Mouse (Mus musculus) midbrain, embryonic 16.5 days (tissue): ENCODE data around the gene Poln. TPM values are rescaled to one million over a fixed set of nuclear protein-coding genes. Genes with fewer than 3 reads are reported as not detected.

Experiments used
- ATAC-seq: fragments of 200-750 bp; cut with Nextera tagmentation; 2 replicates; pipeline ENCODE4 v1.8.0; 2017; ENCODE audit warnings: moderate TSS enrichment
- H3K27ac ChIP-seq: fragments of 300-500 bp; sonication (generic); 2 replicates; pipeline ENCODE4 v1.5.1; 2014; ENCODE audit warnings: mild to moderate bottlenecking, low read length, mixed read lengths
- H3K27me3 ChIP-seq: fragments of 300-500 bp; sonication (generic); 2 replicates; pipeline ENCODE4 v1.6.1; 2014; ENCODE audit warnings: low read depth, low read length, mixed read lengths; ENCODE audit not compliant: control insufficient read depth, insufficient read depth
- H3K36me3 ChIP-seq: fragments of 300-500 bp; sonication (generic); 2 replicates; pipeline ENCODE4 v1.6.1; 2014; ENCODE audit warnings: mild to moderate bottlenecking, low read length, moderate library complexity, mixed read lengths; ENCODE audit not compliant: control insufficient read depth, insufficient read depth
- H3K4me1 ChIP-seq: fragments of 300-500 bp; sonication (generic); 2 replicates; pipeline ENCODE4 v1.6.1; 2014; ENCODE audit warnings: mild to moderate bottlenecking, low read length, mixed read lengths; ENCODE audit not compliant: control insufficient read depth, insufficient read depth
- H3K4me2 ChIP-seq: fragments of 300-500 bp; sonication (generic); 2 replicates; pipeline ENCODE4 v1.6.1; 2014; ENCODE audit warnings: mild to moderate bottlenecking, low read length, mixed read lengths
- H3K4me3 ChIP-seq: fragments of 300-500 bp; sonication (generic); 2 replicates; pipeline ENCODE4 v1.5.1; 2014; ENCODE audit warnings: low read depth, mild to moderate bottlenecking, low read length, moderate library complexity, mixed read lengths
- H3K9ac ChIP-seq: fragments of 300-500 bp; sonication (generic); 2 replicates; pipeline ENCODE4 v1.6.1; 2014; ENCODE audit warnings: low read depth, low read length, mixed read lengths
- H3K9me3 ChIP-seq: fragments of 300-500 bp; sonication (generic); replicated peaks from 2 replicates; pipeline ENCODE4 v1.6.1; 2014; ENCODE audit warnings: mild to moderate bottlenecking, low read length, mixed read lengths; ENCODE audit not compliant: control insufficient read depth, poor library complexity, severe bottlenecking
- WGBS: fragments of 180-500 bp; shearing (Covaris S2); extraction: QIAGEN DNeasy Blood & Tissue Kit; methylation state at CpG from one replicate; pipeline ENCODE4 v1.1.7; 2014; 5-methylcytosine and 5-hydroxymethylcytosine counted together
- polyA plus RNA-seq: library from polyadenylated mRNA; unstranded; fragments of >200 nt; fragmentation: Nextera tagmentation; extraction: Ambion mirVana; gene quantifications from 2 replicates; pipeline ENCODE4 v1.2.1, GENCODE M21; 2015

Poln gene
- polyA plus RNA-seq, 1 experiment from 2014 or later = 0.18 TPM

GRCm38 (mm10) chr5:34183156-34183880 lies 14.1 kb upstream of the Poln start:
- ATAC-seq = no peak
- H3K27ac ChIP-seq = no peak overlapping the region
- H3K4me1 ChIP-seq = peaks cover 33% of the 10 kb centered on the region
- peaks cover 10% of the 10 kb centered on the region; the same call in 1 of the 2 replicates for H3K36me3 ChIP-seq
- no peaks in the 10 kb centered on the region for H3K9me3 ChIP-seq
- 67% methylated on average over 5 of the region's 5 CpGs for WGBS
- H3K4me2 ChIP-seq = no peak overlapping the region
- no peaks in the 10 kb centered on the region for H3K27me3 ChIP-seq
- no peak overlapping the region for H3K9ac ChIP-seq
- H3K4me3 ChIP-seq = no peak overlapping the region

GRCm38 (mm10) chr5:34182486-34182885 lies 13.2 kb upstream of the Poln start:
- peaks cover 16% of the 10 kb centered on the region; the same call in 1 of the 2 replicates for H3K36me3 ChIP-seq

GRCm38 (mm10) chr5:34177821-34178220 lies 8.6 kb upstream of the Poln start:
- H3K27me3 ChIP-seq = no peaks in the 10 kb centered on the region
- H3K27ac ChIP-seq = no peak overlapping the region
- H3K9ac ChIP-seq = no peak overlapping the region
- H3K4me1 ChIP-seq = no peaks in the 10 kb centered on the region; the same call in 1 of the 2 replicates
- H3K36me3 ChIP-seq = peaks cover 48% of the 10 kb centered on the region
- WGBS = 91% methylated on average over 4 of the region's 4 CpGs
- H3K9me3 ChIP-seq = no peaks in the 10 kb centered on the region
- ATAC-seq = no peak
- no peak overlapping the region for H3K4me2 ChIP-seq
- no peak overlapping the region for H3K4me3 ChIP-seq

More at GRCm38 (mm10) chr5:34182486-34182885, 13.2 kb upstream of the Poln start:
- Histone ChIP-seq H3K27me3 (no peaks in the 10 kb centered on the region), H3K9ac (no peak overlapping the region), H3K9me3 (no peaks in the 10 kb centered on the region), H3K4me2 (no peak overlapping the region), H3K27ac (no peak overlapping the region), H3K4me3 (no peak overlapping the region), H3K4me1 (peaks cover 31% of the 10 kb centered on the region)
- ATAC-seq = no peak
- 84% methylated on average over 3 of the region's 3 CpGs for WGBS

- no peak for ATAC-seq
- Histone ChIP-seq H3K9me3 (no peaks in the 10 kb centered on the region), H3K27me3 (no peaks in the 10 kb centered on the region), H3K4me1 (no peaks in the 10 kb centered on the region; the same call in 1 of the 2 replicates), H3K27ac (no peak overlapping the region), H3K36me3 (peaks cover 48% of the 10 kb centered on the region), H3K4me2 (no peak overlapping the region), H3K4me3 (no peak overlapping the region), H3K9ac (no peak overlapping the region)
- WGBS = 80% methylated on average over 2 of the region's 2 CpGs
These were observed 7.8 kb upstream of the Poln start for GRCm38 (mm10) chr5:34177091-34177490.

GRCm38 (mm10) chr5:34176691-34177090 lies 7.4 kb upstream of the Poln start:
- H3K4me1 ChIP-seq = no peaks in the 10 kb centered on the region
- no peak overlapping the region for H3K27ac ChIP-seq
- H3K27me3 ChIP-seq = no peaks in the 10 kb centered on the region
- no peak for ATAC-seq
- 68% methylated on average over 10 of the region's 10 CpGs for WGBS
- H3K4me3 ChIP-seq = no peak overlapping the region
- peaks cover 48% of the 10 kb centered on the region for H3K36me3 ChIP-seq
- H3K9ac ChIP-seq = no peak overlapping the region
- H3K9me3 ChIP-seq = no peaks in the 10 kb centered on the region
- H3K4me2 ChIP-seq = no peak overlapping the region

GRCm38 (mm10) chr5:34175403-34175694 lies 6.1 kb upstream of the Poln start:
- Histone ChIP-seq H3K36me3 (peaks cover 47% of the 10 kb centered on the region), H3K27me3 (no peaks in the 10 kb centered on the region), H3K4me2 (no peak overlapping the region), H3K27ac (no peak overlapping the region), H3K9ac (no peak overlapping the region), H3K4me3 (no peak overlapping the region), H3K9me3 (no peaks in the 10 kb centered on the region), H3K4me1 (no peaks in the 10 kb centered on the region)
- ATAC-seq = no peak
- 20% methylated on average over 5 of the region's 5 CpGs for WGBS

- ATAC-seq = no peak
- no peak overlapping the region for H3K27ac ChIP-seq
- 67% methylated on average over 5 of the region's 5 CpGs for WGBS
- no peak overlapping the region for H3K9ac ChIP-seq
- H3K4me2 ChIP-seq = no peak overlapping the region
- H3K27me3 ChIP-seq = no peaks in the 10 kb centered on the region
- H3K4me3 ChIP-seq = no peak overlapping the region
- H3K4me1 ChIP-seq = 0 out of 2 replicates have a peak, but pooled peaks cover 2% of the 10 kb centered on the region
- no peaks in the 10 kb centered on the region for H3K9me3 ChIP-seq
- peaks cover 44% of the 10 kb centered on the region for H3K36me3 ChIP-seq
These were observed 5.5 kb upstream of the Poln start for GRCm38 (mm10) chr5:34174550-34175402.

GRCm38 (mm10) chr5:34174021-34174420 lies 4.8 kb upstream of the Poln start:
- H3K36me3 ChIP-seq = peaks cover 44% of the 10 kb centered on the region
- H3K27ac ChIP-seq = no peak overlapping the region
- no peak for ATAC-seq
- H3K9me3 ChIP-seq = no peaks in the 10 kb centered on the region
- no peaks in the 10 kb centered on the region for H3K27me3 ChIP-seq
- whole genome bisulfite sequencing = 77% methylated on average over 2 of the region's 2 CpGs
- H3K9ac ChIP-seq = no peak overlapping the region
- no peak overlapping the region for H3K4me3 ChIP-seq
- 0 out of 2 replicates have a peak, but pooled peaks cover 2% of the 10 kb centered on the region for H3K4me1 ChIP-seq
- H3K4me2 ChIP-seq = no peak overlapping the region

- 89% methylated on average over 4 of the region's 4 CpGs for WGBS
- Histone ChIP-seq H3K9me3 (no peaks in the 10 kb centered on the region), H3K4me2 (no peak overlapping the region), H3K4me1 (peaks cover 13% of the 10 kb centered on the region), H3K36me3 (peaks cover 17% of the 10 kb centered on the region), H3K9ac (no peak overlapping the region), H3K27ac (no peak overlapping the region), H3K4me3 (no peak overlapping the region), H3K27me3 (no peaks in the 10 kb centered on the region)
- no peak for ATAC-seq
These were observed 1.5 kb upstream of the Poln start for GRCm38 (mm10) chr5:34170726-34171125.
